Mouse (Mus musculus) thymus, postnatal 25 days (tissue): ENCODE measurements around the gene Pcgf6.
"Not testable (repeated sequence)": the region's sequence is repeated elsewhere in the genome, so short reads cannot be mapped to it uniquely, and the experiment has no call there.

Experiments
- DNase-seq: peaks from one replicate; pipeline ENCODE4 v3.0.0; 2022

Pcgf6 gene

DNA sequence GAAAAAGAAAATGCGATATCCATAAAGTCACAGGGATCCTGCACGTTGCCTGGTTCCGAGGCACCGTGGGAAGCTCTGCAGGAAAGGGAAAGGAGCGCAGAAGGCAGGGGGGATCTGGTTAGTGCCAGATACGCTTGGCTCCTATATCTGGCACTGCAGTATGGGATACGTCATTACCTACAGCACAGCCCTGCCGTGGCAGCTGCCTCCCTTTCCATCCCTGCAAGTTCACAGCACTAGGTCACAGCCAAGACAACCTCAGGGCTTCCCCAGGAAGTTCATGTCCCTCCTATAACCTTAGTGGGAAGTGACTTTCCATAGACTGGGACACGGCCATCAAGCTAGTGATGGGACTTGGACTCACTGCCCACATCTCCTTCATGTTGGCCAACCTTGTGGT, 54.6 kb downstream of the Pcgf6 start:
- no peak for DNase-seq

- not testable (repeated sequence) for DNase-seq
Measured at GRCm38 (mm10) chr19:46992329-46992728, 58.4 kb downstream of the Pcgf6 start.

DNA sequence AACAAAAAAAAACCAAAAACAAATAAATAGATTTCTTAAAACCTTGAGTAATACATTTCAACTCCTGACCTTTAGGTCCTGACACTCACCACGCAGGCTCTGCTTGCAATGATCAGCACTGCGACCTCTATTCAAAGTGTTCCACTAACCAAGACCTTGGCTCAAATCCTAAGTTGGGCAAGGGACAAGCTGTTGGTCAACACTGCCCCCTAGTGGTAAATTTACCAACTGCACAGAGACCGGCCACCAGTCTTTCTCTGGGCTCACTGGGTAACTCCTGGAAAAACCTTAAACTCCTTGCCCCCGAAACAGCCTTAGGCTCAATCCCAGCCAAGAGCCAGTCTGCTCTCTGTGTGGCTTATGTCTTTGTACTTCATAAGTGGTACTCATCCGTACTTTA, 59.6 kb downstream of the Pcgf6 start:
- DNase-seq = peak; percentile 85

DNA sequence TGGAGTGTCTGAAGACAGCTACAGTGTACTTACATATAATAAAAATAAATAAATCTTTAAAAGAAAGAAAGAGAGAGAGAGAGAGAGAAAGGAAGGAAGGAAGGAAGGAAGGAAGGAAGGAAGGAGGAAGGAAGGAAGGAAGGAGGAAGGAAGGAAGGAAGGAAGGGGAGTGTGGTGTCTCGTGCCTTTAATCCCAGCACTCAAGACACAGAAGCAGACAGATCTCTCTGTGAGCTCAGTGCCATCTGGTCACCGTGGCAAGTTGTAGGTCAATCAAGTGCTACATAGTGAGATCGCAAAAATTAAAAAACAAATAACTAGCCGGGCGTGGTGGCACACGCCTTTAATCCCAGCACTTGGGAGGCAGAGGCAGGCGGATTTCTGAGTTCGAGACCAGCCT, 60.1 kb downstream of the Pcgf6 start:
- DNase-seq = not testable (repeated sequence)

DNA sequence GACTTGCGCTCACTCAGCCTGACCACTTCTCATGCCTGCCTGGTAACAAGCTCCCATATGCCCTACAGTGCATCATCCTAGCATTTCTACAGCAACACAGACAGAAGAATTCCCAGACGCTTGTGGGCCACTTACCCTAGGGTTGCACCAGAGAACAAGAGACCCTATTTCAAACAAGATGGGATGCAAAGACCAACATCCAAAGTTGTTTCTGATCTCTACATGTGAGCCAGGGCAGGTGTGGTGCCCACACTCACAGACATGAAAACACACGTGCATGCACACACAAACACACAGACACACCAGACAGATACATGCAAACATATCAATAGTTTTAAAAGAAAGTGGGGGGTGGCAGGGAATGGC, 60.6 kb downstream of the Pcgf6 start:
- no peak for DNase-seq

GRCm38 (mm10) chr19:46989479-46990152, 61.1 kb downstream of the Pcgf6 start:
- no peak for DNase-seq

- peak; percentile 49 for DNase-seq
Measured at GRCm38 (mm10) chr19:46988231-46989087, 62.2 kb downstream of the Pcgf6 start.

GRCm38 (mm10) chr19:46987646-46988045, 63.1 kb downstream of the Pcgf6 start:
- no peak for DNase-seq

DNA sequence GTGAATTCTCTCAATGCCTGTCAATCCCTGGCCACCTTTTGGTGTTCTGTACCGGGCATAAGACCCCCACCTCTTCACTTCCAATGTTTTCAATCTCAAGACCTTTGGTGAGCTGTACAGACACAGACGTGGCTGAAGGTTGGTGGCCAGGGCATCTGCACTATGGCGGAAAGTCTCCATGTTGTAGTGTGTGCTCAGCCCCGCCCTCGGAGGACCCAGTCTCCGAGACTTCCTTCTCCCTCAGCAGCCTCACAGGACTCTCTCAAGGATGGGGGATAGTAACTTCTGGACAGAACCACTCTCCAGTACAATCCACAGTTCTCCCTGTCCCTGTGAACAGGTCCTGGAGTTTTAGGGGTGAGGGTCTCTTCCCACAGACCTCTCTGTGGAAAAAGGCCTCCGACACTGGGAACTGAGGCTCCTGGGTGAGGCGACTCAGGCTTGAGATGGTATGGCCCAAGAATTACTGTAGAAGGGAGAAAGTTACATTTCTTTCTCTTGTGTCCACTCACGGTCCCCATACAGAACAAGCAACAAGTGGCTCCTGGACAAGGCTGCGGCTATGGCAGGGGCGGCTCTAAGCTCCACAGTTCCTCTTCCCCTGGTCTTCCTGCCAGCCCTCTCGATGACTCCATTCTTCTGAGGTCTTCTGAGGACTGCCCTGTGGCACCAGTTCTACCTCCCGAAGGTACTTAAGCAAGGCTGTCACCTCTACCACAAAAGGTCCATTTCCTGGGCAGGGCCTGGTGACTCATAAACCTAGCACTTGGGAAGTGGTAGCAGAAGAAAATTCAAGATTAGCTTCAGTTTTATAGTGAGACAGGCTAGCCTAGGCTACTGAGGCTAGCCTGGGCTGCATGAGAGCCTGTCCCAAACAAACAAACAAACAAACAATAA, 65.7 kb downstream of the Pcgf6 start:
- no peak for DNase-seq

- peak; percentile 29 for DNase-seq
Measured at GRCm38 (mm10) chr19:46983966-46984380, 66.7 kb downstream of the Pcgf6 start.
